Mouse (Mus musculus): ENCODE measurements at regions not wholly inside any gene's neighbourhood (a gene's known extent, or its start where the extent isn't known, plus 50 kb on each side); places are given as distances from the start of the nearest gene placed in this dataset.
A peak's percentile ranks its signal among the peaks of the same experiment; 100 is the strongest.

GRCm38 (mm10) chr19:54498066-54498465, 454.1 kb downstream of the Adra2a start:
- no peak overlapping the region for H3K27ac ChIP-seq (replicated peaks)
- H3K4me1 ChIP-seq = no peaks in the 10 kb centered on the region
- no peak overlapping the region for H3K4me2 ChIP-seq (replicated peaks)
- ATAC-seq (ENCODE audit: insufficient number of reproducible peaks, low FRiP score, low TSS enrichment, low read depth) = no peak
- no peak overlapping the region for H3K4me3 ChIP-seq (replicated peaks)
- H3K27me3 ChIP-seq = no peaks in the 10 kb centered on the region
- H3K36me3 ChIP-seq = no peaks in the 10 kb centered on the region
- H3K9me3 ChIP-seq (replicated peaks) = no peaks in the 10 kb centered on the region
- H3K9ac ChIP-seq = no peak overlapping the region
- 67% methylated on average over 3 of the region's 3 CpGs for WGBS

DNA sequence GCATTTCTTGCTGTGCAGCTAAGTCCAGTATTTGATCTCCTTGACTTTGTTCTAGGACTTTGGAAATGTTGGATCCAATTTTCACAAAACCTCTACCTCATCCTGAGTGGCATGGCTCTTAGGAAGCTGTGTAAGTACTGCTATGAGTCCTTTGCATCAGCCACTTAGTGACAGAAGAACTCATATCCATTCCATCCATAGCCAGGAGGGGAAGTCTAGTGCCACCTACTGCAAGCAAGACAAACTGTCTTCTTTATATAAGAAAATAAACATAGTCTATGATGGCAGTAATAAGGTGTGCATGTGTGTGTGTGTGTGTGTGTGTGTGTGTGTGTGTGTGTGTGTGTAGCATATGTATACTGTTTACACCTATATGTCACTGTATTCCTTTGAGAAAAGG, 489.9 kb downstream of the Adra2a start:
- H3K27me3 ChIP-seq = no peaks in the 10 kb centered on the region

DNA sequence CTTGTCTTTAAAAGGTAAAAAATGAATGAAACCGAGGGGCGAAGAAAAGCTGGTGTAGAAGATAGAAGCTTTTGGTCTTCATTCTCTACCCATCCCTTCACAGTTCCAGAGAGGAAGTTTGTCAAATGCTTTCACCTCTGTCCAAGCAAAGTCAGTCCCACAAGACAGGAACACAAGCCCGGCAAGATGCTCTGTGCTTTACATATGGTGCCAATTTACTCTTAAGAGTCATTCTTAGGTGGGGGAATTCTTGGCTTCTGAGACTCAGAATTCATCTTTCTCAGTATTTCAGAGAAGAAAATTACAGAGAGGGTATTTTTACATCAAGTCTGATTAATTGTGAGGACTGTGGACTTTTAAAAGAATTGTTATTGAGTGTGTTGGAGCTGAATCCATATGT, 511.4 kb downstream of the Adra2a start:
- WGBS = 45% methylated on average over 3 of the region's 3 CpGs
- ATAC-seq (ENCODE audit: insufficient number of reproducible peaks, low FRiP score, low TSS enrichment, low read depth) = no peak
- no peaks in the 10 kb centered on the region for H3K36me3 ChIP-seq
- H3K4me1 ChIP-seq = no peaks in the 10 kb centered on the region
- no peaks in the 10 kb centered on the region for H3K27me3 ChIP-seq
- no peaks in the 10 kb centered on the region for H3K9me3 ChIP-seq (replicated peaks)
- 0 out of 2 replicates have a peak overlapping the region, but pooled peaks have one; percentile 11 for H3K27ac ChIP-seq (replicated peaks)
- H3K9ac ChIP-seq = no peak overlapping the region
- H3K4me2 ChIP-seq (replicated peaks) = no peak overlapping the region
- H3K4me3 ChIP-seq (replicated peaks) = no peak overlapping the region

More for the DNA sequence above, 489.9 kb downstream of the Adra2a start:
- no peak overlapping the region for H3K9ac ChIP-seq
- H3K4me1 ChIP-seq = no peaks in the 10 kb centered on the region
- no peak overlapping the region for H3K4me2 ChIP-seq (replicated peaks)
- no peaks in the 10 kb centered on the region for H3K9me3 ChIP-seq (replicated peaks)
- no peaks in the 10 kb centered on the region for H3K36me3 ChIP-seq
- H3K27ac ChIP-seq (replicated peaks) = no peak overlapping the region
- no peak for ATAC-seq (ENCODE audit: insufficient number of reproducible peaks, low FRiP score, low TSS enrichment, low read depth)
- H3K4me3 ChIP-seq (replicated peaks) = no peak overlapping the region

DNA sequence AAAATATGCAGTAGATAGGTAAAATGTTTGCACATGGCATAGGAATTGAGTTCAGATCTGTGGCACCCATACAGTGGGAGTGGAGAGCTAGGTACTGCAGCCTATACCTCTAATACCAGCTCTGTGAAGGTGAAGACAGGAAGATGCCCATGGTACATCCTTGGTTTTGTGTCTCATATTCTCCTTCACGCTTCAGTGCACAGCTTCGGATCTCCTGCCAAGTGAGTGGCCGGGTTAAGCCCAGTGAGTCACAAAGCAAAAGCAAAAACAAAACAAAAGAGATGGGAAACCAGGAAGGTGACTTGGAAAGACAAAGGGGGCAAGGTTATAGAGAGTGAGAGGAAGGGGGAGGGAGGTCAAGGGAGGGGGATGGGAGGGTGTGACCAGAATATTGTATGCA, 514.0 kb downstream of the Adra2a start:
- Histone ChIP-seq H3K9ac (no peak overlapping the region), H3K27ac (replicated peaks) (no peak overlapping the region), H3K4me2 (replicated peaks) (no peak overlapping the region), H3K27me3 (no peaks in the 10 kb centered on the region), H3K9me3 (replicated peaks) (no peaks in the 10 kb centered on the region), H3K36me3 (no peaks in the 10 kb centered on the region), H3K4me1 (no peaks in the 10 kb centered on the region), H3K4me3 (replicated peaks) (no peak overlapping the region)
- 74% methylated on average over 3 of the region's 3 CpGs for WGBS
- ATAC-seq (ENCODE audit: insufficient number of reproducible peaks, low FRiP score, low TSS enrichment, low read depth) = no peak

DNA sequence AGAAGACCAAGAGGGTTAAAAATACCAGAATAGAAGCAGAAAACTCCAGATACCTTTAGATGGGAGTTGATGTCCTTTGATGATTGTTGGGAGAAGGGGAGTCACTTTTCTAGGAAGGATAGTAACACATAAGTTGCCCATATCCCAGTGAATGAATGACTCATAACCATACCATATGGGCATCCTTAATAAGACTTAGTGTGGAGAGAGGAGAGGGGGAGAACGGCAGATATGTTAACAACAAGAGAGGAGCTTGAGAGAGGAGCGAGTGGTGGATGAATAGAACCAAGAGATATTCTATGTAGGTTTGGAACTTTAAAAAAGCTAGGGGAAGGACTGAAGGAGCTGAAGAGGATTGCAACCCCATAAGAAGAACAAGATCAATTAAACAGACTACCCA, 539.6 kb downstream of the Adra2a start:
- Histone ChIP-seq H3K27me3 (no peaks in the 10 kb centered on the region), H3K4me3 (replicated peaks) (no peak overlapping the region), H3K4me1 (no peaks in the 10 kb centered on the region), H3K27ac (replicated peaks) (no peak overlapping the region), H3K9ac (no peak overlapping the region), H3K9me3 (replicated peaks) (no peaks in the 10 kb centered on the region), H3K4me2 (replicated peaks) (no peak overlapping the region), H3K36me3 (no peaks in the 10 kb centered on the region)
- no peak for ATAC-seq (ENCODE audit: insufficient number of reproducible peaks, low FRiP score, low TSS enrichment, low read depth)
- WGBS = 88% methylated on average over 2 of the region's 2 CpGs

GRCm38 (mm10) chr19:54584687-54585237, 540.8 kb downstream of the Adra2a start:
- Histone ChIP-seq H3K4me2 (replicated peaks) (no peak overlapping the region), H3K9ac (no peak overlapping the region), H3K36me3 (no peaks in the 10 kb centered on the region), H3K9me3 (replicated peaks) (no peaks in the 10 kb centered on the region), H3K4me3 (replicated peaks) (no peak overlapping the region), H3K4me1 (no peaks in the 10 kb centered on the region), H3K27ac (replicated peaks) (no peak overlapping the region), H3K27me3 (no peaks in the 10 kb centered on the region)
- WGBS = 66% methylated on average over 3 of the region's 3 CpGs
- ATAC-seq (ENCODE audit: insufficient number of reproducible peaks, low FRiP score, low TSS enrichment, low read depth) = no peak

GRCm38 (mm10) chr19:54585326-54585725, 541.4 kb downstream of the Adra2a start:
- Histone ChIP-seq H3K27ac (replicated peaks) (no peak overlapping the region), H3K27me3 (no peaks in the 10 kb centered on the region), H3K9ac (no peak overlapping the region), H3K4me1 (no peaks in the 10 kb centered on the region), H3K36me3 (no peaks in the 10 kb centered on the region), H3K4me2 (replicated peaks) (no peak overlapping the region), H3K4me3 (replicated peaks) (no peak overlapping the region), H3K9me3 (replicated peaks) (no peaks in the 10 kb centered on the region)
- ATAC-seq (ENCODE audit: insufficient number of reproducible peaks, low FRiP score, low TSS enrichment, low read depth) = no peak
- WGBS = 36% methylated on average over 1 of the region's 1 CpGs

DNA sequence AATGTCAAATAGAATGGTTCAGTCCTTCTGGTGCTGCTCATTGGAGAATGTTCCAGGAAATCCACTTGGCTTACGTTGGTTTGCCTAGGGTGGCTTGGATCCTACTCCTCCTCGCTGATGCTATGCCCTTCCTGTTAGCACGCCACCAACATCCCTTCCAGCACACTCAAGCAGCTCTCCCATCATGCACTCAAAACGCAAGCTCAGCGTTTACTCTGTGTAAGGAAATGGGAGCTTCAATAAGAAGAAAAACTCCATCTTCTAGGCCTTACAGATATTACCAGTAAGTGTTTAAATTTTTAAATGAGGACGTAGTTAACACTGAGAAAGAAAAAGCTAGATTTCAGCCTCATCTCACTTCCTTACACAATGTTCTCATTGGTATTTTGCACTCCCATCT, 523.7 kb downstream of the Gpam start:
- Histone ChIP-seq H3K4me3 (replicated peaks) (no peak overlapping the region), H3K36me3 (no peaks in the 10 kb centered on the region), H3K4me2 (replicated peaks) (no peak overlapping the region), H3K9ac (no peak overlapping the region), H3K27ac (replicated peaks) (no peak overlapping the region), H3K4me1 (no peaks in the 10 kb centered on the region), H3K27me3 (no peaks in the 10 kb centered on the region), H3K9me3 (replicated peaks) (no peaks in the 10 kb centered on the region)
- no peak for ATAC-seq (ENCODE audit: insufficient number of reproducible peaks, low FRiP score, low TSS enrichment, low read depth)
- WGBS = 75% methylated on average over 6 of the region's 6 CpGs

- no peaks in the 10 kb centered on the region for H3K27me3 ChIP-seq
- no peaks in the 10 kb centered on the region for H3K4me1 ChIP-seq
- H3K36me3 ChIP-seq = no peaks in the 10 kb centered on the region
- no peak overlapping the region for H3K9ac ChIP-seq
- ATAC-seq (ENCODE audit: insufficient number of reproducible peaks, low FRiP score, low TSS enrichment, low read depth) = no peak
- H3K4me3 ChIP-seq (replicated peaks) = no peak overlapping the region
- H3K27ac ChIP-seq (replicated peaks) = no peak overlapping the region
- no peak overlapping the region for H3K4me2 ChIP-seq (replicated peaks)
- H3K9me3 ChIP-seq (replicated peaks) = no peaks in the 10 kb centered on the region
- 68% methylated on average over 1 of the region's 1 CpGs for WGBS
Measured at GRCm38 (mm10) chr19:54605346-54605745, 521.7 kb downstream of the Gpam start.

DNA sequence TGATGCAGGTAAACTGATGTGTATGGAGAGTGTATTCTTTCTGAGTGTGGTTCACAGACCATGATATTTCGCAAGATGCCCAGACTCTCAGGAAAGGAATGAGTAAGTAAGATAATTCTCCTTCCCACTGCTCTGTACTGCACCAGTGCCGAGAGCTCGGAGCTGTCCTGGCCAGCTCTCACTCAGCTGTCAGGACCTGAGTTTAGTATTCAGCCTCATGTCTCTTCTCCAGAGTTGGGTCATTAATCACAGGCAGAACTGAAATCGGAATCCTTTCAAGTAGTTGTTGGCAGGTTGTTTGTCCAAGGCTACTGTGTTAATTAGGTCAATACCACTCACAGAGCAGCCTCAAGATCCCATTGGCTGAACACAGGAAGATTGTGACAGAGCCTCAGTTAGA, 510.1 kb downstream of the Gpam start:
- Histone ChIP-seq H3K27me3 (no peaks in the 10 kb centered on the region), H3K36me3 (no peaks in the 10 kb centered on the region), H3K4me1 (no peaks in the 10 kb centered on the region), H3K9ac (no peak overlapping the region), H3K4me3 (replicated peaks) (no peak overlapping the region), H3K27ac (replicated peaks) (no peak overlapping the region), H3K9me3 (replicated peaks) (no peaks in the 10 kb centered on the region), H3K4me2 (replicated peaks) (no peak overlapping the region)
- ATAC-seq (ENCODE audit: insufficient number of reproducible peaks, low FRiP score, low TSS enrichment, low read depth) = no peak
- WGBS = 65% methylated on average over 4 of the region's 4 CpGs
